Mouse (Mus musculus) cerebellum, postnatal 25 days (tissue): ENCODE measurements at regions not wholly inside any gene's neighbourhood (a gene's known extent, or its start where the extent isn't known, plus 50 kb on each side); places are given as distances from the start of the nearest gene placed in this dataset.

Source experiments
- DNase-seq, 2 experiments: peaks; one replicate each; pipeline ENCODE4 v3.0.0; 2021; ENCODE audit warnings: mixed read lengths in 2 of 2

- DNase-seq = no peak
These were observed 544.1 kb downstream of the D3Ertd751e start for GRCm38 (mm10) chr3:42286471-42286870.

GRCm38 (mm10) chr3:42312424-42312823 is 570.0 kb downstream of the D3Ertd751e start:
- no peak for DNase-seq

- no peak for DNase-seq
These were observed 585.3 kb downstream of the D3Ertd751e start for GRCm38 (mm10) chr3:42327708-42328107.

- DNase-seq = no peak
These were observed 600.4 kb downstream of the D3Ertd751e start for GRCm38 (mm10) chr3:42342806-42343205.

- DNase-seq = no peak
These were observed 634.4 kb downstream of the D3Ertd751e start for GRCm38 (mm10) chr3:42376785-42377184.

DNA sequence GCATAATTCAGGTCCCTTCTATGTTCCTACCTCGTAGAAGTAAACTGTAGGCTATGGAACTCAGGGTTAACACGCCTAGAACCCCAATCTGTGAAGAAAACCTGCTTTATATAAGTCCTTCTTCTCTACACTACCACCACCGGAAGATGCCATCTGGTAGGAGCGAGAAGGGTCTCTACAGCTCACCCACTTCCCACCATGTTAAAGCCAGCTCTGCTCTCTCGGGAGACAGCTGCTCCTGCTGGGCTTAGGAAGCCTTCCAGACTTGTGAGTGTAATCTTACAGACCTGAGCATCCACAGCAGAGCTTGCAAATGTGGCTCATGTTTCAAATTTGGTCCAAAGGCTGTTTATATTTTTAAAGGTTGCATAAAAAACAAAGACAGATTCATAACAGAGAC is 639.7 kb downstream of the D3Ertd751e start:
- peak; percentile 67 to 75 for DNase-seq

- DNase-seq = no peak
These were observed 660.3 kb downstream of the D3Ertd751e start for GRCm38 (mm10) chr3:42402716-42403115.

- no peak for DNase-seq
These were observed 666.7 kb downstream of the D3Ertd751e start for GRCm38 (mm10) chr3:42408958-42409633.

- no peak for DNase-seq
These were observed 685.0 kb downstream of the D3Ertd751e start for GRCm38 (mm10) chr3:42427363-42427762.

- no peak for DNase-seq
These were observed 707.2 kb downstream of the D3Ertd751e start for GRCm38 (mm10) chr3:42449575-42449974.

GRCm38 (mm10) chr3:42464353-42464752 is 721.9 kb downstream of the D3Ertd751e start:
- DNase-seq = no peak

GRCm38 (mm10) chr3:42467125-42467524 is 724.7 kb downstream of the D3Ertd751e start:
- DNase-seq = no peak

GRCm38 (mm10) chr3:42514922-42515593 is 772.6 kb downstream of the D3Ertd751e start:
- DNase-seq = no peak

GRCm38 (mm10) chr3:42516286-42516685 is 773.9 kb downstream of the D3Ertd751e start:
- no peak for DNase-seq

GRCm38 (mm10) chr3:42531397-42531796 is 789.0 kb downstream of the D3Ertd751e start:
- DNase-seq = peak; percentile 32 to 58

DNA sequence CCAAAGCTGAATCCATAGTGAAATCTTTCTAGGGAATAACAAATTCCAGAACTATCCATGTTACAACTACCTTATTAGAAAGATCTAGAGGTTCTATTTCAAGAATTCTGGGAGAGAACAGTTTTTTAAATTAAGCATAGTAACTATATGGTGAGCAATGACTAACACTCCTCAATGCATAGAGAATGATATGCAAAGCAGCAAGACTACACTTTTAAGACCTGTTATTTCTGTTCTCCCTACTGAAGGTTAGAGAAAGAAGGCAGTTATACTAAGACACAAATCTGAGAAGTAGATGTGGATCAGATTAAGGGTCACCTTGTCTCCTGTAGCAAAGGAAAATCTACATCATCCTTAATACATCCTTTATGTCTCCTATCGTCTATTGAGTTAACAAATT is 824.3 kb downstream of the D3Ertd751e start:
- no peak for DNase-seq

DNA sequence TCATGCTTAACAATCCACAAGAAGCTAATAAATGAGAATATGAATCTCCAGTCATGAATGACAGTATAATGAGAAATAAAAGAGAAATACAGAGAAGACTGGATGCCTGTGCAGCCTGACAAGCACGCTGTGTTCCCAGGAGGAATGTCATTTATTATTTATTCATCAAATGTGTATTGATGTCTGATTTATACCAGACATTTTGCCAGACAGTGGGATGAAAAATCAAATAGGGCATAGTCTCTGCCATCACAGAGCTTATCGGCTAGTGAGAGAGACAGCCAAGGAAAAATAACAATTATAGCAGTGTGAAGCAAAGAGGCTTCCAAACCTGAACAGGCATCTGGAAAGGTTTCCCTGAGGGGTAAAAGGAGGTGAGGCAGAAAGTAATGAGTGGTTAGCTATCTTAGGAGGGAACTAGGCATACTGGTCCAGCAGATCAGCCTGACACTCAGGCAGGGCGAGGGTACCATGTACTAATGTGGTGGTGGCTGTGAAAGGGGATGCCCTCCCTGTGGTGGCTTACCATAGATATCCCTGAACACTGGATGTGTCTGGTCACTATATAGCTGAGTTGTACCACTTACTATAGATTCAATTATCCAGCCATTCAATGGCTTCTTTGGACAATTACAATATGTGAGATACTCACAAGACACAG is 828.1 kb downstream of the D3Ertd751e start:
- no peak for DNase-seq

DNA sequence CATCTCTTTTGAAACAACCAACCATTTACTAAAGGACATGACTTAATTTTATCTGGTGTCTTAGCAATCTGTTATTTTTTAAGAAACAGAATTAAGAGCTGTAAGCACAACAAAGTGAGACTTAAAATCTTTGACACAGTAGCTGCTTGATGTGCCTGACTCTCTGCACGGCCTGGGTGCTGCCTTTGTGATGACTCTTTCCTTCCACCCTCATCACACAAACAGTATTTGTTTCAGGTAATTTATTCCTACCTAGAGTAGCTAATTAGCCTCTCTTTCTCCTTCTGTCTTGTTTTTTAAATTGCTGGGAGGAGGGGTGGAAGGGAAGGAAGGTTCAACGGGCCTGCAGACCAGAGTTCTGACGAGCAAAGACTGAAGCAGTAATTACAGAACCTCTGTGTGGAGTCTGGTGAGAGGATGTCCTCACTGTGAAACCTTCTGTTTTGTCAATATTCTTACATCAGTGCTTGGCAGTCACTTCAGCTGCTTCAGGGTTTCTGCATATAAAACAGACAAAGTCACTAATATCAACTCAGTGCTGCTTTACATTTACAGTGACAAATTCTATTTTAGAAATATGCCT is 829.6 kb downstream of the D3Ertd751e start:
- DNase-seq = no peak

DNA sequence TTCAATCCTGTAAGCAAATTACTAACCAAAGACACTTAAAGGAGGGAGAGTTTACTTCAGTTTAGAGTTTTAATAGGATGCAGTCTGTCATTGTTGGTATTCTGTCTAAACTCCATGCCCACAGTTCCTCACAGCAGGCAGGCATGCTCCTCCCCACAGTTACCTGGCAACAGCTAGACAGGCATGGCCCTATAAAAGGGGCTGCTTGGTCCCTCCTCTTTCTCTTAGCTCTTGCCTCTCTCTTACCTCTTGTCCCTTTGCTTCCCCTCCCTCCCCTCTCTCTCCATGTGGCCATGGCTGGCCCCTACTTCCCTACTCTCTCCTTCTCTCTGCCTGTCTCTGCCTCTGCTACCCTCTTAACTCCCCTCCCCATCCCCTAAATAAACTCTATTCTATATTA is 830.7 kb downstream of the D3Ertd751e start:
- DNase-seq = no peak

DNA sequence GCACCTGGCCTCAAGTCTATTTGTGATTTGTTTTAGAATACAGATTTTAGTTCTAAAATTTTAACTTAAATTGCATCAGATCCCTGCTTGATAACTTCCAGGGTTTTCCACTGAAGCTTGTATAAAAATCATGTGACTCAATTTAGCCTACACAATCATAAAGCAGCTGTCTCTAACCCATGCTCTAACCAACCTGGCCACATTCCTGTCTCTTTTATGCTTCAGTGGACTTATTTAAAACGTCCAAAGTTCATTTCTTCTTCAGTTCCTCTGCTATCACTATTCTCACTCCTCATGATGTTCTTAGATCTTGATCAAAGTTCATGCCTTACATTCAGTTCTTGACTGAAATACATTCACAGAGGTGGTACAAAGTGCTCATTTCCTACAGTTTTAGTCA is 839.9 kb downstream of the D3Ertd751e start:
- no peak for DNase-seq

GRCm38 (mm10) chr3:42587296-42587932 is 845.0 kb downstream of the D3Ertd751e start:
- DNase-seq = no peak

DNA sequence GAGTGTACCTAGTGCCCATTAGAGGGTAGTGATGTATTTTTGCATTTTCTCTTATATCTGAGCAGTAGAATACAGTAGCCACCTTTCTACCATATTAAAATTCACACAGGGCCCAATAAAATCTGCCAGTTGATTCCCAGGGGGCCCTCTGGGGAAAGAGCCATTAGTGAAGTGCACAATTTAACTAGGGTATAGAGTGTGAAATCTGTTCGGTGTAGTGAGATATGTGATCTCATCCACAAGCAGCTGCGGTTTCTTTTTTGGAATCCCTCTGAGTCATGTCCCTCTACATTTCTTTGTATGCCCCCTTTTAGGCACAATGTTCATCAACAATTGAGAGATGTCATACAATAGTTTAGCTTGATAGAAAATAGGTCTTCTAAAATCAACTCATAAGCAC is 847.1 kb downstream of the D3Ertd751e start:
- DNase-seq = no peak

DNA sequence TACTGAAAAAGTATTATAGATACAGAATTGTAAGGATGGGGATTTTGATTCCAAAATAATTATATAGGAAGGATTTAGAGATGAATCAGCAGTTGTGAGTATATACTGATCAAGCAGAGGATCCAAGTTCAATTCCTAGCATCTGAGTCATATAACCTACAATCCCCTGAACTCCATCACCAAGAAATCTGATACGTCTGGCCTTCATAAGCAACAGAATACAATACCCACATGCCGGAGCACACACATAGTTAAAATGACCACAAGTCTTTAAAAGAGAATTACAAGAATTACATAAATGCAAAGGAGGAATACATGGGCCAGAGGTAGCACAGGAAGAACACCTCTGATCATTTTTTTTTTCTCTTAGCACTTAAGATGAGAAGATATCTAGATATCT is 847.7 kb downstream of the D3Ertd751e start:
- no peak for DNase-seq
